Mouse (Mus musculus) olfactory bulb, adult 2 months (tissue): Measurements from ENCODE around the gene Arhgap23.

Source experiments
- CTCF ChIP-seq: fragments of 200-500 bp; IDR thresholded peaks from 2 replicates; pipeline ENCODE4 v1.5.1; 2012; ENCODE audit warnings: low read depth, mild to moderate bottlenecking, low read length, moderate library complexity; ENCODE audit not compliant: insufficient read depth
- POLR2A ChIP-seq: fragments of 200-500 bp; IDR thresholded peaks from 2 replicates; pipeline ENCODE4 v1.6.1; 2012; ENCODE audit warnings: mild to moderate bottlenecking, low read depth, low read length, moderate library complexity; ENCODE audit not compliant: insufficient read depth

DNA sequence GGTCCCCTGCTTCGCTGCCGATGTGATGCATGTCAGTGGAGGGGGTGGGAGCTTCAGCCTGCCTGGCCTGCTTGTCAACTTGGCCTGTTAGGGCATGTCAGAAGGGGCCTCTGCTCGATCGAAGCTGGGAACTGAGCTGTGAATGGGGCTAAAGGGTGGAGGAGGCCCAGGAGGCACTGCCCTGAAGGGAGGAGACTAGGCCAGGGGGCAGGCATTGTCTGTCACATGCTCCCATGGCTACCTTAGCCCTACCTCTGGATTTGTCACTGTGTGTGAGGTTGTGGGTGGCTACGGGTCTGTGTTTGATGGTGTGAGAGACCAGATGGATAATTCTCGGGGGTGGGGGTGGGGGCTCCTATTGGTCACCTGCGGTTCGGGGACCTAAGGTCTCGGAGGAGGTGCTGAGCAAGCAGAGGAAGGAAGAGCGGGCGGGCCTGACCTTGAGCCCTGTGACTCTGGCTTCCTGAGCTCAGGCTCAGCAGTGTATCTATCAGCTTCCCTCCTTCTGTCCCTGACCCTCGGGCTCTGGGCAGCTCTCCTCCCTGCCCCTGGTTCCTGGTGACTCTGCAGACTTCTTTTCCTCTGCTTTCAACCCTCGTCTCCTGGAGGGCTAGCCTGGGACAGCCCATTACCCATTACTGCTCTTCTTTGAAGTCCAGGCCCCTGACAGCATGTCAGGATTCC is 20.6 kb downstream of the Arhgap23 start:
- TF ChIP-seq POLR2A (no peak), CTCF (no peak)
